Mouse (Mus musculus) myocyte (in vitro differentiated cells): Measurements from ENCODE around the gene Sos1. TPM values are rescaled to one million over a fixed set of nuclear protein-coding genes. Genes with fewer than 3 reads are reported as not detected.

ENCODE experiments used
- H3K27me3 ChIP-seq: one replicate; pipeline ENCODE4 v1.6.1; 2011; ENCODE audit not compliant: control insufficient read depth, insufficient read depth, insufficient read length
- H3K36me3 ChIP-seq: one replicate; pipeline ENCODE4 v1.6.1; 2011; ENCODE audit not compliant: control insufficient read depth, insufficient read depth
- H3K4me2 ChIP-seq: one replicate; pipeline ENCODE4 v1.6.1; 2011; ENCODE audit warnings: low read depth, control low read depth
- H3K4me3 ChIP-seq: one replicate; pipeline ENCODE4 v1.5.1; 2011; ENCODE audit warnings: mild to moderate bottlenecking, control low read depth, moderate library complexity
- H3K79me2 ChIP-seq: one replicate; pipeline ENCODE4 v1.6.1; 2011; ENCODE audit not compliant: control insufficient read depth, insufficient read depth
- H3ac ChIP-seq: one replicate; pipeline ENCODE4 v1.6.1; 2011; ENCODE audit not compliant: control insufficient read depth, insufficient read length
- CEBPB ChIP-seq: IDR thresholded peaks from 2 replicates; pipeline ENCODE4 v1.6.1; 2011; ENCODE audit warnings: mild to moderate bottlenecking, moderate library complexity; ENCODE audit not compliant: poor library complexity, insufficient read depth, severe bottlenecking
- E2F4 ChIP-seq: IDR thresholded peaks from one replicate; pipeline ENCODE4 v1.6.1; 2011; ENCODE audit warnings: mild to moderate bottlenecking, control low read depth, moderate library complexity; ENCODE audit not compliant: insufficient read depth
- MAX ChIP-seq: IDR thresholded peaks from one replicate; pipeline ENCODE4 v1.6.1; 2011; ENCODE audit warnings: low read depth, mild to moderate bottlenecking, control low read depth
- MYOD1 ChIP-seq, 3 experiments: IDR thresholded peaks; one replicate each; pipeline ENCODE4 v1.6.1; 2011; ENCODE audit warnings: control low read depth in 2 of 3, low read depth in 2 of 3, mild to moderate bottlenecking in 2 of 3, moderate library complexity in 1 of 3; ENCODE audit not compliant: insufficient read length in 2 of 3, control insufficient read depth in 1 of 3
- MYOG ChIP-seq, 3 experiments: IDR thresholded peaks; one replicate each; pipeline ENCODE4 v1.6.1; 2011; ENCODE audit warnings: control low read depth in 2 of 3, low read depth in 2 of 3, mild to moderate bottlenecking in 2 of 3; ENCODE audit not compliant: insufficient read length in 2 of 3, control insufficient read depth in 1 of 3, insufficient read depth in 1 of 3
- POLR2A ChIP-seq: IDR thresholded peaks from one replicate; pipeline ENCODE4 v1.6.1; 2011; ENCODE audit warnings: low read depth, mild to moderate bottlenecking, control low read depth, moderate library complexity; ENCODE audit not compliant: insufficient read length
- POLR2AphosphoS2 ChIP-seq: IDR thresholded peaks from one replicate; pipeline ENCODE4 v1.6.1; 2011; ENCODE audit warnings: low read depth, control low read depth; ENCODE audit not compliant: insufficient read length
- REST ChIP-seq: IDR thresholded peaks from one replicate; pipeline ENCODE4 v1.6.1; 2011; ENCODE audit warnings: mild to moderate bottlenecking, control low read depth, moderate library complexity; ENCODE audit not compliant: insufficient read depth, insufficient read length
- SRF ChIP-seq: IDR thresholded peaks from one replicate; pipeline ENCODE4 v1.6.1; 2011; ENCODE audit warnings: low read depth; ENCODE audit not compliant: control insufficient read depth, insufficient read length
- TCF12 ChIP-seq: IDR thresholded peaks from one replicate; pipeline ENCODE4 v1.6.1; 2011; ENCODE audit warnings: mild to moderate bottlenecking, control low read depth; ENCODE audit not compliant: poor library complexity, insufficient read depth, severe bottlenecking
- TCF3 ChIP-seq: IDR thresholded peaks from one replicate; pipeline ENCODE4 v1.6.1; 2011; ENCODE audit warnings: low read depth, control low read depth; ENCODE audit not compliant: insufficient read length
- USF1 ChIP-seq: IDR thresholded peaks from one replicate; pipeline ENCODE4 v1.6.1; 2011; ENCODE audit warnings: low read depth, mild to moderate bottlenecking, control low read depth, moderate library complexity
- polyA plus RNA-seq: library from polyadenylated mRNA; unstranded; fragments of >200 nt; fragmentation: generic; extraction: Trizol; gene quantifications from one replicate; pipeline ENCODE4 v1.2.1, GENCODE M21; 2012; ENCODE audit warnings: missing spikeins

The Sos1 gene
- polyA plus RNA-seq, 1 experiment, result 4.7 TPM

DNA sequence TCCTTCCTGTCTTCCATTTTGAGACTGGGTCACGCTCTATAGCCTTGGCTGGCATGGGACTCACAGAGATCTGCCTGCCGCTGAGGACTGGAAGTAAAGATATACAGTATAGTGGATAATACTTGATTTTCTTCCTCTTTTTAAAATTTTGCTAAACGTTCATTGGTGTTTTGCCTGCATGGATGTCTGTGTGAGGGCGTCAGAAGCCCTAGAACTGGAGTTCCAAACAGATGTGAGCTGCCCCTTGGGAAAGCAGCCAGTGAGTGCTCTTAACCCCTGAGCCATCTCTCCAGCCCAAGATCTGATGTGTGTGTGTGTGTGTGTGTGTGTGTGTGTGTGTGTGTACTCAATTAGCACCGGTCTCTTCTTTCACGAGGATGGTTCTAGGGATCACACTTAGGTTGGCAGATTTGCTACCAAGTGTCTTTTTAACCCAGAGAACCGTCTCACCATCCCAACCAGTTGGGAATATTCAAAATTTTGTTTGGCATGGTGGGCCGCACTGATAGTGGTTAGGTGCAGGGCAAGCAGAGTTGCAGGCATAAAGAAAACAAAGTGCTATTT is 16.4 kb upstream of the Sos1 start:
- H3K36me3 ChIP-seq, result no peaks in the 10 kb centered on the region
- H3K4me3 ChIP-seq, result no peak overlapping the region
- no peaks in the 10 kb centered on the region for H3K79me2 ChIP-seq
- TF ChIP-seq MYOG (IDR thresholded peaks at IDR 0.05; ENCODE audit: control insufficient read depth in 1 of 3, insufficient read depth in 1 of 3, insufficient read length in 2 of 3, low read depth in 2 of 3) (no peak), MYOD1 (IDR thresholded peaks at IDR 0.05; ENCODE audit: control insufficient read depth in 1 of 3, insufficient read length in 2 of 3, low read depth in 2 of 3) (no peak), POLR2AphosphoS2 (no peak), CEBPB (no peak), SRF (no peak), TCF3 (no peak), POLR2A (no peak), MAX (no peak), TCF12 (no peak), USF1 (no peak), REST (no peak), E2F4 (no peak)
- H3K4me2 ChIP-seq, result no peak overlapping the region
- H3K27me3 ChIP-seq, result no peaks in the 10 kb centered on the region
- H3ac ChIP-seq, result no peak overlapping the region

DNA sequence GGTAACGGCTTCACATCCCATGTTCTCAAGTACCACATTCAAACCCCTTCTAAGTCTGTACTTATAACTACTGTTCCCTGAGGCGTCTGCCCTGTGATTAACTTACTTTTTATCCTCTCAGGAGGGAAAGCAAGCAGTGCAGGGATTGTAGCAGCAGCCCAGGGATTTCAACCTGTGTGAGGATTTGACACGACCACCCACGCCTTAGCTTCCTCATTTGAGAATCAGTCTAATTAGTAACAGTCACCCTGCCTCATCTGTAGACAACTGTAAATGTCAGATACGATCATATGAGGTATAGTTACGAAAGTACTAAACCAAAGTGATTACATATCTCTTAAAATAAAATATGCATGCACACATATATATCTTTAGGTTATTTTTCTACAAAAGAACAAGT is 15.9 kb upstream of the Sos1 start:
- H3K4me2 ChIP-seq, result no peak overlapping the region
- no peaks in the 10 kb centered on the region for H3K79me2 ChIP-seq
- H3K36me3 ChIP-seq, result no peaks in the 10 kb centered on the region
- TF ChIP-seq CEBPB (no peak), TCF3 (no peak), MYOG (IDR thresholded peaks at IDR 0.05; ENCODE audit: control insufficient read depth in 1 of 3, insufficient read depth in 1 of 3, insufficient read length in 2 of 3, low read depth in 2 of 3) (no peak), USF1 (no peak), REST (no peak), SRF (no peak), MAX (no peak), E2F4 (no peak), POLR2AphosphoS2 (no peak), MYOD1 (IDR thresholded peaks at IDR 0.05; ENCODE audit: control insufficient read depth in 1 of 3, insufficient read length in 2 of 3, low read depth in 2 of 3) (no peak), POLR2A (no peak), TCF12 (no peak)
- no peaks in the 10 kb centered on the region for H3K27me3 ChIP-seq
- H3K4me3 ChIP-seq, result no peak overlapping the region
- H3ac ChIP-seq, result no peak overlapping the region

DNA sequence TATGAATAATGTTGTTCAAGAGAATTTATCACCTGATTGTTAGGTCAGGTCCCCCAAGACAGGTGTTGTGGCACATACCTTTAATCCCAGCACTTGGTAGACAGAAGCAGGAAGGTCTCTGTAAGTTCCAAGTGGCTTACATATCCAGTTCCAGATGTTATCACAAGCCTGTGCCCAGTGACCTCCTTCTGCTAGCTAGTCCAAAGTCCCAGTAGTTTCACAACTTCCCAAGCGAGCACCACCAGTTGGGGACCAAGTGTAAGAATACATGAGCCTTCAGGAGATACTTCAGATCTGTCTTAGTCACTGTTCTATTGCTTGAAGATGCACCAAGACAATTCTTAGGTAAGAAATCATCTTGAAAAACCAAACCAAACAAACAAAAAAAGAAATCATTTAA is 13.6 kb upstream of the Sos1 start:
- no peak for TF ChIP-seq MYOD1 (IDR thresholded peaks at IDR 0.05; ENCODE audit: control insufficient read depth in 1 of 3, insufficient read length in 2 of 3, low read depth in 2 of 3)
- TF ChIP-seq TCF3, result no peak
- no peaks in the 10 kb centered on the region for H3K27me3 ChIP-seq
- no peak overlapping the region for H3K4me3 ChIP-seq
- H3K4me2 ChIP-seq, result no peak overlapping the region
- H3K79me2 ChIP-seq, result no peaks in the 10 kb centered on the region
- H3K36me3 ChIP-seq, result no peaks in the 10 kb centered on the region
- no peak overlapping the region for H3ac ChIP-seq

DNA sequence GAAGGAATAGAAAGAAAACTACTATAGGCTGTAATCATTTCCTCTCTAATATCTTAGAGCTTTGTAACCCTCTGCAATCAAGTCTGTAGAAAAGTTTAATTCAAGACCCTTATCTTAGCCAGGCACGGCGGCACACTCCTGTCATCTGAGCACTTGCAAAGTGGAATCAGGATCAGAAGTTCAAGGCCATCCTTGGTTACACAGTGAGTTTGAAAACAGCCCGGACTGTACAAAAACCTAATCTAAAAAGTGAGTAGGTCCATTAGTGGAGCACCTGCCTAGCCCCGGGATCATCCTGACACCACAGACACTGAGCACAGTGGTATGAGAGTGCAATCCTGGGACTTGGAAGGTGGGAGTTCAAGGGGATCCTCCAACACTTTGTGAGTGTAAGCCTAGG is 12.6 kb upstream of the Sos1 start:
- TF ChIP-seq POLR2A (no peak), E2F4 (no peak), POLR2AphosphoS2 (no peak)
- Histone ChIP-seq H3K79me2 (no peaks in the 10 kb centered on the region), H3ac (no peak overlapping the region), H3K27me3 (no peaks in the 10 kb centered on the region), H3K36me3 (no peaks in the 10 kb centered on the region), H3K4me2 (no peak overlapping the region), H3K4me3 (no peak overlapping the region)

DNA sequence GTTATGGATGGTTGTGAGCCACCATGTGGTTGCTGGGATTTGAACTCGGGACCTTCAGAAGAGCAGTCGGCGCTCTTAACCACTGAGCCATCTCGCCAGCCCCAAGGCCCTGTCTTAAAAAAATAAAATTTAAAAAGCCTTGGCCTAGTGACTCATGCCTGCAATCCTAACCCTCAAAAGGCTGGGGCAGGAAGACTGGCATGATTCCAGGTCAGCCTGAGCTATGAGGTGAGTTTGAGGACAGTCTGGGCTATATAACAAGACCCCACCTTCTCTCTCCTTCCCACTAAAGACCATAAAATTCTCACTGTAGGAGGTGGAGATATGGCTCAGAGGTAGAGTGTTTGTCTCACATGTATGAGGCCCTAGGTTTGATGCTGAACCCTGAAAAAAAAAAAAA is 12.0 kb upstream of the Sos1 start:
- no peak for TF ChIP-seq E2F4
- TF ChIP-seq MYOD1 (IDR thresholded peaks at IDR 0.05; ENCODE audit: control insufficient read depth in 1 of 3, insufficient read length in 2 of 3, low read depth in 2 of 3), result no peak
- TF ChIP-seq REST, result no peak
- no peak for TF ChIP-seq TCF12
- no peak for TF ChIP-seq POLR2A
- TF ChIP-seq USF1, result no peak
- no peak for TF ChIP-seq MAX
- H3K4me2 ChIP-seq, result no peak overlapping the region
- H3K4me3 ChIP-seq, result no peak overlapping the region
- no peak overlapping the region for H3ac ChIP-seq
- H3K79me2 ChIP-seq, result no peaks in the 10 kb centered on the region
- no peaks in the 10 kb centered on the region for H3K27me3 ChIP-seq
- H3K36me3 ChIP-seq, result no peaks in the 10 kb centered on the region

GRCm38 (mm10) chr17:80490166-80490565 is 9.9 kb upstream of the Sos1 start:
- no peak overlapping the region for H3K4me3 ChIP-seq
- TF ChIP-seq MAX (no peak), TCF3 (no peak), USF1 (no peak), E2F4 (no peak), SRF (no peak), REST (no peak)
- peak overlapping the region; percentile 1 for H3K4me2 ChIP-seq
- H3ac ChIP-seq, result no peak overlapping the region
- no peaks in the 10 kb centered on the region for H3K79me2 ChIP-seq
- no peaks in the 10 kb centered on the region for H3K36me3 ChIP-seq
- H3K27me3 ChIP-seq, result no peaks in the 10 kb centered on the region
